Mouse (Mus musculus): ENCODE results near the gene Cenpc1.

- TF ChIP-seq FLI1 (IDR thresholded peaks at IDR 0.05; ENCODE audit: low read length) (no peak), GATA1 (IDR thresholded peaks at IDR 0.05; ENCODE audit: borderline replicate concordance, low read length) (no peak)
Observed at GRCm38 (mm10) chr5:86113037-86113436, 47.7 kb upstream of the Cenpc1 start.
